Mouse (Mus musculus) CD8-positive naive resting alpha-beta T cell, adult 2 months (primary cell): ENCODE results near the gene Calm3.

Experiments used
- DNase-seq, 2 experiments: peaks; one replicate each; pipeline ENCODE4 v3.0.0; 2022; ENCODE audit warnings: low read depth in 2 of 2, low spot score in 2 of 2

Calm3 gene

DNA sequence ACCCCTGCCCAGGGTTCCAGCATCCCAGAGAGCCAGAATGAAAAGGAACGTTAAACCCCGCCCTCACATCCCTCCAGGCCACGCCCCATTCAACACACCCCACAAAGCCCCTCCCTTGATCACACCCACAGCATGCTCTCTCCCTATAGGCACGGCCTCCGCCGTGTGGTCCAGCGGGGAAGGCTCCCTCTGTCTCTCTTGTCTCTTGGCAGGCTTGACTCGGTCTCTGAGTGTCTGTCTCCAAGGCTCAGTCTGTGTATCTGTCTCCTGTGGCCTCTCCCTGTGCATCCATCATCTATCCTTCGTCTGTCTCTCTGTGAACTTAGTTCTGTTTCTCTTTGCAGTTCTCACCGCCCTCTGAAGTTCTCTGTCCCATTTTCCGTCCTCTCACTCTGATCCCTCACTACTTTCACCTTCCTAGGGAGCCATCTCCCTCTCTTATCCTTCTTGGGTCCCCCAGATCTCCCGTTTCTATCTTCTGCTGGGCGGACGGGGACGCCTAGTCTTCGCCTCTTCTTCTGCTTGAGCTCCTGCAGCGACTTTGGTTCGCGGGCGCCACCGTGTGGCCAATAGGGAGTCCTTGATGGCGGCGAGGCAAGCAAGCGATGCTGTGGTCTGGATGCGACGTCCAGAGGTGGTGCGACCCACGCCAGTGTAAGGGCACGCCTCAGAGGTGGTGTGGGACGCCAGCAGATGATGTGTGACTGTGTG, 32.1 kb downstream of the Calm3 start, which contains the start of gene Gng8:
Gene Gng8 (plus strand): TSS at position 146 of the 711 bp plus-strand sequence.
- peak; percentile 74 to 78 for DNase-seq

DNA sequence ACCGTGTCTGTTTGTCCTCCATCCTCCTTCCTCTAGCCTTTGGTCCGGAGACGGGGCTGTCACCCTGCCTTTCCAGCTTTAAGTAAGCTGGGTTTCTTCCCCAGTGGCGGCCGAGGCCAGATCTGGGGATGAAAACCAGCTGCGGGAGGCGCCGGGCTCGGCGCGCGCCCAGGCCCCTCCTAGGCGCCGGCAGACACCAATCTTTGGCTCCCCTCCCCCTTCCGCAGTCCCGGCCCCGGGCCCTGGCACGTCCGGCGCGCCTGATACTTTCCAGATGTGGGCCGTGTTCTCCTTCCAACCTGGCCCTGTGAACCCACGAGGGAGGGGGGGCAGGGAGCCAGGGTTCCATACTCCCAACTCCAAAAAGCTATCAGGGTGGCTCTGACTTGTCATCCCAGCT, 33.0 kb downstream of the Calm3 start:
- no peak for DNase-seq

DNA sequence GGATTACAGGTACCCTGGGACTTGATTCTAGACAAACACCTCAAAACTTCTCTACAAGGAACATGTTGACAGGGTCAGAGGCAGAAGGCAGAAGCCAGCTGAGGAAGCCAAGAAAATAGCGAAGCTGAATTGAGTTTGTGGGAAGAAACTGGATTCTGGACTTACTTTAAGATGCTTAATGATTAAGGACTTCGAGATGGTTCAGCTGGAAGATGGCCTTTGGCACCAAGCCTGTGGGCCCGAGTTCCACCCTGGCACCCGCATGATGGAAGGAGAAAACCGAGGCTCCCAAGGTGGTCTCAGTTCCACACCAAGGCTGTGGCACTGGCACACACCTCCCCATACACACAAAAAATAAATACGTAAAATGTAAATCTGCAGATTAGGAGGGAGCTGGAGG, 33.4 kb downstream of the Calm3 start:
- DNase-seq = no peak

DNA sequence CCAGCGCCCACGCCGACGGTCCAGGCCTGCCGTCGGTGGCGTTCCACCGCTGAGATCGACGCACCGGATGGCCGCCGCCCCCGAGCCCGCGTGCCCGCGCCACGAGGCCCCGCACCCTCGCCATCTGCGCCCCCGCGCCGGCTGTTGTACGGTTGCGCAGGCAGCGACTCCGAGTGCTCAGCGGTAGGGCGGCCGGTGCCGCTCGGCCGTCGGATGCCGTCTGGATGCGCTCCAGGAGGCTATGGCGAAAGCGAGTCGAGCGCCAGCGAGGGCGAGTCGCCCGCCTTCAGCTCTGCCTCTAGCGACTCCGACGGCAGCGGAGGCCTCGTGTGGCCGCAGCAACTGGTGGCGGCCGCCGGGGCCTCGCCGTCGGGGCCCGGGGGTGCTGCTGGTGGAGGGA, 38.0 kb downstream of the Calm3 start:
- DNase-seq = no peak

DNA sequence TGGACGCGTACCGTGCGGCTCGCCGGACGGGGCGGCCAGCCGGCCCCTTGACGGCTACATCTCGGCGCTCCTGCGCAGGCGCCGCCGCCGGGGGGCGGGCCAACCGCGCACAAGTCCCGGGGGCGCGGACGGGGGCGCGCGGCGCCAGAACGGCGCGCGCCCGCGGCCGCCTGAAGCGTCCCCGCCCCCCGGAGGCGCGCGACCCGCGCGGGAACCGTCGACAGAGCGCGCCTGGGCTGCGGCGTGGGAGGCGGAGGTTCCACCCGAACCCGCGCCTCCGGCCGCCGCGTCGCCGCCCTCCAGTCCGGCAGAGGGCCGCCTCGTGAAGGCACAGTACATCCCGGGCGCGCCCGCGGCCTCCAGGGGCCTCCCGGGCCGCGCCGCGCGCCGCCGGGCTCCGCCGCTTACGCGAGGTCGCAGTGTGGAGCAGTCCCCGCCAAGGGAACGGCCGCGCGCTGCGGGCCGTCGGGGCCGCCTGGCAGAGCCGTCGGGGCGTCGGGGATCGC, 38.6 kb downstream of the Calm3 start:
- DNase-seq = no peak

DNA sequence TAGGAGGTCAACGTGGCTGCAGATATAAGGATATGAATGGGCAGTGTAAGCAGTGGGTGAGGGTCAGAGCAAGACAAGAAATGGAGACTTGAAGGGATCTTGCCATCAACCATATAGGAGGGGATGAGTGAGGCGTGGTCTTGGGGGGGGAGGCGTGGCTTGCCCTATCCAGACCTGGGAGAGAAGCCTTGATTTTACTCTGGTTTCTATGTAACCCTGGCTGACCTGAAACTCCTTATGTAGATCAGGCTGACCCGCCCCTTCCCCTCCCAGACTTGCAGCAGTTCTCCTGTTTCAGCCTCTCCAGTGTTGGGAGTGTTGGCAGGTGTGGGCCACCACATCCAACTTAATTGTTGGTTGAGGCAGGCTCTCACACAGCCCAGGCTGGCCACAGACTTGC, 39.6 kb downstream of the Calm3 start:
- no peak for DNase-seq

GRCm38 (mm10) chr7:16883162-16883561, 40.8 kb downstream of the Calm3 start:
- DNase-seq = no peak

DNA sequence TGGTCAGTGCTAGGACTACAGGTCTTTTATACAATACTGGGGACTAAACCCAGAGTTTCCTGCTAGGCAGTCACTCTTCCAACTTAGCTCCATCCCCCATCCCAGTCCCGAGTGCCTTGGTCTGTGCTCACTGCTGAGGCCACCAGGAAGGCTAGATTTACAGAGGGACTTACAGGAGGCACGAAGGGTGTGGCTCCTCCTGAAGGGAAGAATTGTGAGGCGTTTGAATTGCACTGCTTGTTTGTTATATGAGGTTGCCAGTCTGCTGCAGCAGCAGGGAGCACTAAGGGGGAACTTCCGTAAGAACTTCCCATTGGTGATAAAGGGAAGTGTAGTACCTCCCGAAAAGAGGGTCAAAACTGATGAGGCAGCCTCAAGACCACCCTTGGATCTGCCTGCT, 43.3 kb downstream of the Calm3 start:
- DNase-seq = no peak

DNA sequence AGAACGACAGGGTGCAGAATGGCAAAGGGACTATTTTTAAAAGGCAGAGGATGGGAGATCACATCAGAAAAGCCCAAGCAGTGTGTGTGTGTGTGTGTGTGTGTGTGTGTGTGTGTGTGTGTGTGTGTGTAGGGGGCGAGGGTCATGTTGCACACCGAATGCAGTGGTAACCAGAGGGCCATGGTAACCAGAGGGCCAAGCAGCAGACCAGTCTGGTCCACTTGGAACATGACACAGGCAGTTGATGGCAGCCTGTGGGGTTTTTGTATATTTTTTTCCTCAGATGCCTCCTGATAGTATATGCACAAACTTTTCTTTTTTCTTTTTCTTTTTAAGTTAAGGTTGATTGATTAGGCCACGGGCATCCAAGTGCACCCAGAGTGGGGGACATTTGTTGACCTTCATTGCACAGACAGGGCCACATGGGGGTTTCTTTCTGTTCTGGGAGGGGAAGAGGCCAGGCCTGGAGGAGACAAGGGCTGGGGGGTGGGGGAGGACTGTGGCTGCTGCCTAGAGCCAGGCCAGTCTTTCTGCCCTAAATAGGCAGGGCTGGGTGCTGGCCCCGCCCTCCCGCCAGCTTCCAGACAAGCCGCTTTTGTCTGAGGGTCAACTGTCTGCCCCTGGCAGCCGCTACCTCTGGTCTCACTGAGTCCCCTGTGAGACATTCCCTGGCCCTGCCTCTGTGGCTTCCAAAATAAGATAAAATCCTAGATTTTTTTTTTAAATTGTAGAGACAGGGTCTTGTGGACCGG, 43.9 kb downstream of the Calm3 start:
- DNase-seq = no peak

GRCm38 (mm10) chr7:16877717-16878116, 46.2 kb downstream of the Calm3 start:
- no peak for DNase-seq

DNA sequence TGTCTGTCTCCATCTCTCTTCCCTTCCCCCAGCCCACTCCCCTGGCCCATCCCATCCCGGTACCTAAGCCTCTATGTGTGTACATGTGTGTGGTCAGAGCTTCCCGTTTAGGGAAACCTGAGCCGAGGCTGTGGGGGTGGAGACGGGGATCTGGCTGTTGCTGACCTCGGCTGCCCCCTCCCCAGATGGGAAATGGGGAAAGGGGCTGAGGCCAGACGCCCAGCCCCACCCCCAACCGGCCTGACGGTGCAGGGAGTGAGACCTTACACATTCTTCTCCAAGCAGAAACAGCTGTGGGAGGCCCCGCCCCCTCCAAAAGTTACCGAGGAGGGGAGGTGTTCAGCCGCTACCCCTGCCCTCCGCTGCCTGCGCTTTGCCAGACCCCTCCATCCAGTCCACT, 47.3 kb downstream of the Calm3 start:
- DNase-seq = no peak

DNA sequence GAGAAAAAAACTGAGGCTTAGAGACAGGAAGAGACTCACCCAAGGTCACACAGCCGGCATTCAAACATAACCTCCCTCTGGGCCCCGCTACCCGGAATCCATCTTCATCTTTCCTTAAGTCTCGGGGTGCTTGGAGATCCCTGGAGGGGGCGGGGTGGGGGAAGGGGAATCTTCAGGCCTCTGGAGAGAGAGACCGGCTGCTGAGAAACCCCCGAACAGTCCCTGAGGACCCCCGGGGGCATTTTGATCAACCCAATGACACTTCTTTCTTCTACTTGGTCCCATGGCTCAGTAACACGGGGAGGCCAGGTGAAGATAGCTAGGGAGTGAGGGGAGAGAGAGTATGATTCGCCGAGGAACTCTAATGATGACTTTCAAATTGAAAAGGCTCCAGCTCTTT, 47.9 kb downstream of the Calm3 start:
- no peak for DNase-seq

DNA sequence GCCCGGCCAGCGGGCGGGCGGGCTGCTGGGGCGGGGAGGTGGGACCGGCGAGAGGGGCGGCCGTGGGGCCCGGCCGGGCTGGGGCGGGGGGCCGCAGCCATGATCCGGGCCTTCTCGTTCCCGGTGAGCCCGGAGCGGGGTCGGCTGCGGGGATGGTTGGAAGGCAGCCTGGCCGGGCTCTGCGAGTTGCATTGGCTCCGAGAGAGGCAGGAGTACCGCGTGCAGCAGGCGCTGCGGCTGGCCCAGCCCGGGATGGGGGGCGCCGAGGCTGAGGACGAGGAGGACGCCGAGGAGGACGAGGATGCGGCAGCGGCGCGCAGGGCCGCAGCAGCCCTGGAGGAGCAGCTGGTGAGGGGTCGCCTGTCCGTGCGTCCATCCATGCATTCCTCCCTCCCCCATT, 48.6 kb downstream of the Calm3 start:
- no peak for DNase-seq

GRCm38 (mm10) chr7:16875310-16875325, 48.8 kb downstream of the Calm3 start, which contains the start of gene Dact3:
Gene Dact3 (plus strand): TSS chr7:16875317.
- DNase-seq = no peak

DNA sequence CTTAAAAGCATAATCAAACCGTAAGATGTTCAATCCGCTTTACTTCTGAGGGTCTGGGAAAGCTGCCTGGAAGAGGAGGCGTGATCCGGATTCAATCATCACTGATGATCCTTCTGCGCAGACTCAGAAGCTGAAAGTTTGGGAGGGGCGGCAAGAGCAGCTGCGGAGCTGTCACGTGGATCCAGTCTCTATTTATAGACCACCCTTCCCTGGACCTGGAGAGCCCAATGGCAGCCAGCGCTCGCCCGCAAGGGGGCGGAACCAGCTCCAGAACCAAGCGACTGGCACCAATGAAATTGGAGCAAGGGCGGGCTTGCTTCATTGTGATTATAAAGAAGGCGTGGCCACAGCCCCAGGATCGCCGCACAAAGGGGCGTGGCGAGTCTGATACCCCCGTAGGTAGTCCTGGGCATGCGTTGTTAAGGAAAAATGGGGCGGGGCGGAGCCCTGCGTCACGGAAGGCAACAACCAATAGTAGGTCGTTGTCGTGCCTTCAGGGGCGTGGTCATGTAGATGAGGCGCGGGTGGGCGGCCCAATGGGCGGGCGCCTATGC, 49.1 kb downstream of the Calm3 start:
- DNase-seq = peak; percentile 87 to 89

- peak; percentile 77 to 84 for DNase-seq
Measured at GRCm38 (mm10) chr7:16874190-16874589, 49.7 kb downstream of the Calm3 start.

GRCm38 (mm10) chr7:16873392-16873791, 50.5 kb downstream of the Calm3 start:
- DNase-seq = no peak

- DNase-seq = no peak
Measured at GRCm38 (mm10) chr7:16872478-16872877, 51.4 kb downstream of the Calm3 start.

DNA sequence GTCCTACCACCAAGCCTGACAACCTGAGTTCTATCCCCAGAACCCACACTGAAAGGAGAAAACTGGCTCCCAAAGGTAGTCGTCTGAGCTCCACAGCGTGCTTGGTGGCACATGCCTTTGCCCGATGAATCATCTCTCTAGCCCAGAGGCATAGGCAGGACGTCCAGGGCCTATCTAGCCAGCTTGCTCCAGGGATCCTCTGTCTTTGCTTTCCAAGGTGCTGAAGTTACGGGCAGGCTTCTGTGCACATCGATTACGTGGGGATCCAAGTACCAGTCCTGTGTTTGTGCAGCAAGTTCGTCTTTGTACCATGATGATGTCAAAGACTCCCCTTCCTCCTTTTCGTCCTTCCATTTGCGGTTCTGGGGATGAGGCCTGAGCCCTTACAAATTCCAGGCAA, 52.3 kb downstream of the Calm3 start:
- no peak for DNase-seq

- no peak for DNase-seq
Measured at GRCm38 (mm10) chr7:16869497-16869896, 54.4 kb downstream of the Calm3 start.

DNA sequence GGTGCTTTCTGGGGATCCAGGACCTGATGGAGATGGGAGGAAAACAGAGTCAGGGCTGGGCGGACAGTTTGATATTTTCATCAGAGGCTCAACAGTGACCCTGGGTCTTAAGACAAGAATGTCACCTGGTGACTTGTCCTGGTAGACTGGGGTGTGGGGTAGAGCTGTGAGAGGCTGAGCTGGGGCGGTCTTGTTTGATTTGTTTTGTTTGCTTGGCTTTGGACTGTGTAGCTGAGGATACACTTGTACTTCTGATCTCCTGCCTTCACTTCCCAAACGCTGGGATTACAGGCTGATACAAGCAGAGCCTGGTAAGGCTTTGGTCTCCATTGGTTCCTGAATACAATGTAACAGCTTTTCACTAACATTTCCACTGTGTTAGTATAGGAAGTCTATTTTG, 56.4 kb downstream of the Calm3 start:
- no peak for DNase-seq
